Mouse (Mus musculus): ENCODE measurements around the gene Nif3l1.
A peak's percentile ranks its signal among the peaks of the same experiment; 100 is the strongest.

The Nif3l1 gene

DNA sequence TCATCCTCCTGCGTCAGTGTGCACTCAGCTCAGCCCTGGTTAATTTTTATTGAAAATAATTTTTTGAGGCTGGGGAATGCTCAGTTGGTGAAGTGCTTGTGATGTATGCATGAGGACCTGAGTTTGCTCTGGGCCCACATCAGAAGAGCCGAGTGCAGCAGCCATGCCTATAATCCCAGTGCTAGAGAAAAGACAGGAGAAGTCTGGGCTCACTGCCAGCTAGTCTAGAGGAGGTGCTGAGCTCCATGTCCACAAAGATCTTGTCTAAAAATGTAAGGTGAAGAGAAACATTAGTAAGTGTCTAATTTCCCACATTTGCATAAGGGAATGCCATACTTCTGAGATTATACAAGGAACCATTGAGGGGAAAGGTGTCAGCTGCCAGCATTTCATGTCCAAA is 13.9 kb downstream of the Nif3l1 start:
- peak; percentile 17 for DNase-seq

DNA sequence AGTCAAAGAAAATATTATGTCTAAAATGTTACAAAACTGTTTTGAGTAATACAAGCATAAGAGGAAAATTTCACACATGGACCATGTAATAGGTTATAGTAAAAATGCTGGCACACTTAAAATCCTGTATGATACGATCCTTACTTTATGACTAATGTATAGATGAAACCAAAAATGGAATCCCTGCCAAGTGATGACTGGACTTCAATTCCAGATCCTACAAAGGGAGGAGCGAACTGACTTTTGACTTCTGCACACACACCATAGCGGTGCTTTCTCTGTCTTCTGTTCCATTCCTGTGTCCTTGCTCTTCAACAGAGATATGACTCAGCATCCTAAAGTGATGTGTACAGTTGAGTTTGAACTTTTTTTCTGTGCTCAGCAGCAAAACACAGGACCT is 15.6 kb downstream of the Nif3l1 start:
- no peak for DNase-seq

DNA sequence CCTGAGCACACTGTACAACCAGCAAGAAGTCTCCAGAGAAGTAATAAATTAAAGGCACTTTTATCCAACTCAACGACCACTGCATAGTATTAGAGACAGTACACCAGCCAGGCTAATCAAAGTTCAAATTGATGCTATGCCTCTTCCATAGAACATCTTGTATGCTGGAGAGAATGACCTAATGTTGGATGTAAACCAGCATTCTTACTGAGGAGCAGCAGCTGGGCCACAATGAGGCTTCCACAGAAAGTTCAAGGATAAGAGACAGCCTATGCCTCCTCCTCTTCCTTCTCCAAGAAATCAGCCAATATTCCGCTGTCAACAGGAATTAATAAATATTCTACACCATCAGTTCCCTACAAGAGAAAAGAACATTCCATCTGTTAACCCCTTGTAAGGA is 19.0 kb downstream of the Nif3l1 start:
- no peak for DNase-seq

DNA sequence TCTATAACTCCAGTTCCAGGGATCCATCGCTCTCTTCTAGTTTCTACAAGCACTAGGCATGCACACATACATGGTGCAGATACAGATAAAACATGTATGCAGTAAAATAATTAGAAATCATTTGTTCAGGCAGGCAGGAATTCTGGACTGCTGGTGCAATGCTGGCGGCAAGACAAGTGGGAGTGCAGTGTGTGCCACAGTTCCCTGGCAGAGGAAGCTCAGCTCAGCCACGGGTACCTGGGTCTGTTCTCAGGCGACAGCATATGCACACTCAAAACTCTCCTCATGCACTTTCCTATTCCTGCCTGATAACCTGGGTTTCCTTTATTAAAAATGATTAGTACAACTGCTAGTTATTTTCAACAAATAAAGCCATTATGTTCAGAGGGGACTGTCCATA is 20.1 kb downstream of the Nif3l1 start:
- peak; percentile 64 for DNase-seq

DNA sequence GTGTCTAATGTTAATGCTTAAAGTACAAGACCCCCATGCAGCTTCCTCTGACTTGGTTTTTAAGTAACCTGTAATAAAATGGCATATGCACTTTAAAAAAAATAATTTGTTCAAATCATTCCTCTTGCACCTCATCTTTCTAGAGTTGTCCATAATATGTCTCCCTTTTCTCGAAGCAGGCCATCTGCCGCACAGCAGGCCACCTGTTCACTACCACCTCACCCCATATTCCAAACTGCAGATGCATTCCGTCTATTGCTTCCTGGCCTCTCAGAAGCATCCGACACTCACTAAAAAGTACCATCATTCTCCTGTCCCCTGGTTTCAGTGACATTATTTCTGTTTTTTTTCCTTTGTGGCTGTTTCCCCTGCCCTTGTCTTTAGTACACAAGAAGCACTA is 20.6 kb downstream of the Nif3l1 start:
- DNase-seq = peak; percentile 47

DNA sequence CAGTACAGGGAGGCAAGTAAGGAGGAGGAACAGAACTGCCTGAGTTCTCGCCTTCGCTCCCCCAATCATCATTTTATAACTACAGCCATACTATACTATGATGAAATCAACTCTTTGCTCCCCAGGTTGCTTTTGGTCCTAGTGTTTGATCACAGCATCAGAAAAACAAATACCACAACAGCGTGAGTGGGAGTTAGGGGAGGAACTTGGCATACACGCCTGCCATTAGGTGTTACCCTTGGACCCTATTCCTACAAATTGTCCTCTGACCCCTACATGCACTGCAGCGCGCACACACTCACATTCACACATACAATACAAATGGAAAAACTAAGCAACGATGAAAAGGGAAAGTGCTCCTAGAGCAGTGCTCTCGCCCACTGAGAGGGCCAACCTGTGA is 30.7 kb downstream of the Nif3l1 start:
- no peak for DNase-seq

DNA sequence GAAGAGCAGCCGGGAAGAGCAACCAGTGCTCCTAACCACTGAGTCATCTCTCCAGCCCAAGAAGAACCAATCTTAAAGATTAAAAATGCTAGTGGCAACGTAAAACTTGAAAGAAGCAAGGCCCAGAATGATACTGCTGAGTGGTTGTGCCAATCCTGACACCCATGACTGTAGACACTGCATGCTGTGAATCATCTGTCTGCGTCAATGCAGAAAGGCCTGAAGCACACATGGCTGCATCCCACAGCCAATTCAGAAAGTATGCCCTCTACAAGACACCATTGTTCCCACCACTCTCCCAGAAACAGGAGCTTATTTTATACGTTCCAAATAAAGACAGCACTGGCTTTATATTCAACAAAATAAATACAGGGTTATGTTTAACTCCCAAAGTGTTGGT is 37.7 kb downstream of the Nif3l1 start:
- DNase-seq = no peak

DNA sequence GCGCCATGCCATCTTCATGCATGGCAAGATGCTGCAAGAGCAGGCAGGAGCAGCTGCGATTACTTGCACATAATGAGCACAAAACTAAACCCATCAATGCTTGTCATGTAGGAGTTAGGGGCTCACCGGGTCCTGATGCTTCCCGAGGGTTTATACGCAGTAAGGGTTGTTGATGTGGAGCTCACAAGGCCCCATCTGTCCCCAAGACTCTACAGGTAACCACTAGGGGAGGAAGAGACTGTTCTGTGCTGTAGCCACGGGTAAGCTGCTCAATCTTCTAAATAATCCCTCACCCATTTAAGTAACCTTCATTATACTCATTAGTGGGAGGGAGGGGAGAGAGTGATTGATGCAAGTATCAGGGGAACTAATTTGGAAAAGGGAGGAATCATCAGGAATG is 50.7 kb downstream of the Nif3l1 start:
- no peak for DNase-seq

DNA sequence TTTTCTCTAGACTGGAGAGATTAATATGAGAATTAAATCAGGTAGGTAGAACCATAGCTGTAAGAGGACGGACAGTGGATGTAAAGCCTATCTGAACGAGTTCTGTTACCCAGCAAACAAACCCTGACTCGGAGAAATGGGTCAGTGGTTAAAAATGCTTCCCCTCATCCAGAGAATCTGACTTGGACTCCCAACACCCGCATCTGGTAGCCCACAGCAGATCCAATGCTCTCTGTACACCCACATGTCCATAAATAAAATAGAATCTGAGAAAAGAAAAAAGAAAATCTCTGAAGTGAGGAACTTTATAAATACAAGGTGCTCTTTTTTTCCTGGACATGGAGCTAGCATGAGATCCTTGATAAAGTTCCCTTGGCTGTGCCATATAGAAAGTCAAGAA is 52.7 kb downstream of the Nif3l1 start:
- no peak for DNase-seq

DNA sequence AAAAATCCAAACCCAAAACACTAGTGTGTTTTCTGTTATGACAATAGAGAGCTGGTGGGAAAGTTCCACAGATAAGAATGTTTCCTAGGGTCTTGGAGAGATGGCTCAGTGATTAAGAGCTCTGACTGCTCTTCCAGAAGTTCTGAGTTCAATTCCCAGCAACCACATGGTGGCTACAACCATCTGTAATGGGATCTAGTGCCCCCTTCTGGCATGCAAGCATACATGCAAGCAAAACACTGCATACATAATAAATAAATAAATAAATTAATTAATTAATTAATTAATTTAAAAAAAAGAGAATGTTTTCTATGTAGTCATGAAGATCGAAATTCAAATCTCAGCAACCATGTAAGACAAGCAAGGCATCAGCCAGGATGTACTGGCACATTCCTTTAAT is 53.8 kb downstream of the Nif3l1 start:
- no peak for DNase-seq

DNA sequence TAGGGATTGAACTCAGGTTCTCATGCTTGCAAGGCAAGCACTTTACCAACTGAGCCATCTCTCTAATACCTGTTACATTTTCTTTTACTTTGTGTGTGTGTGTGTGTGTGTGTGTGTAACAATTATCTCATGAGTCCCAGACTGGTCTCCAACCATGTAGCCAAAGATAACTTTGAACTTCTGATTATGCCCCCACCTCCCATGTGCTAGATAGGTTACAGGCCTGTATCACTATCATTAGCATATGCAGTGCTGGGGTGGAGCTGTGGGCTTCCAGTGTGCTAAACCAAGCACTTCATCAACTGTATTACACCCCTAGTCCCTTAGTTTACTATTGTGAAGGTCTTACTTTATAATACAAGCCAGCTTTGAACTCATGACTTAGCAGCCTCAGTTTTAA is 58.2 kb downstream of the Nif3l1 start:
- no peak for DNase-seq

DNA sequence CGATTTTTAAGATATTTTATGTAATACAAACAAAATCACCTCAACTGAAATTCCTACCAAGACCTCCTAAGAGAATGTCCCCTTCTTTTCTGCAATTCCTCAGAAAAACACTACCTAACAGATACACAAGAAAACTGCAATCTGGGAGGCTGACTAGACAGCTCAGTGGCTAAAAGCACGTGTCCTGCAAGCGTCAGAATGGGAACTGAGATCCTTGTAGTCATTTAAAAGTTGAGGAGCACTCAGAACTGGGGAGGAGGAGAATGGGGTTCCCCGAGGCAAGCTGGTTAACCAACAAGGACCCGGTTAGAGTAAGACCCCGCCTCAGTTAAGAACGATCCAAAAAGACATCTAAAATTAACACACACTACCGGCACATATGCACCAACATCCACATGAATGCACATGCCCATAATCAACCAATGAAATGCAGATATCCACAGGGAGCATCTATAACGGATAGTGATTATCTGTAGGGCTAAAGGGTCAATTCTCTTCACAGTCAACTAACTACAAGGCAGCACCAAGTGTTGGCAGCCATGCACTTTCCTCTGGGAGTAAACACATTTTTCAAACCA is 58.9 kb downstream of the Nif3l1 start:
- DNase-seq = no peak

DNA sequence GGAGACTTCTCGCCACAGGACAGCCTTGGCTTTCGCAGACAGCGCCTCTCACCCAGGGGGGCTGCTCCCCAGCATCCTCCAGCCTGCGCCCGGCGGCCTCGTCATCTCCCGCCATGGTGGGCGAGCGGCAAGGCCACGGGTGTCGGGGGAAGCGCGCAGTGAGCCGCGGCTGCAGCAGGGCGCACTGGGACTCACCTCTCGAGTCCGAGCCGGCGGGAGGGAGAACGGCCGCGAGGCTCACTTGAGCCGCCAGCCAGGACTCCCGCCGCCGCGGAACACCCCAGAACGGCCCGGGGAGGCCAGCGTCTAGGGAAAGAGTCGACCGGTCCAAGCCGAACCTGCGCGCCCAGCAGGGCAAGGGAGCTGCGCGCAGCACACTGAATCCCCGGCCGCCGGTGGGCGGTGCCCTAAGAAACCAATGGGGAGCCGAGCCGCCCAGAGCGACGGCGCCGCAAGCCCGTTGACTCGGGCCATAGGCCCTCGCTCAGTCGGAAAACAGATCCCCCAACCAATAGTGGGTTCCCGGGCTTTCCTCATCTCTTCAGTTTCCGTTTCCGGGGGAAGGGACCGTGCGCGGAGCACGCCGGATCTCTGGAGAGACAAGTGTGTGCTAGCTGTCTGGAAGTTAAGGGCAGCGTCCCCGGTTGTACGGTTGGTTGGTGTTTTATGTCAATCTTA is 59.8 kb downstream of the Nif3l1 start, which contains the start of gene Orc2:
Gene Orc2 (minus strand): TSS at position 533 of the 678 bp plus-strand sequence.
- DNase-seq = peak; percentile 93

DNA sequence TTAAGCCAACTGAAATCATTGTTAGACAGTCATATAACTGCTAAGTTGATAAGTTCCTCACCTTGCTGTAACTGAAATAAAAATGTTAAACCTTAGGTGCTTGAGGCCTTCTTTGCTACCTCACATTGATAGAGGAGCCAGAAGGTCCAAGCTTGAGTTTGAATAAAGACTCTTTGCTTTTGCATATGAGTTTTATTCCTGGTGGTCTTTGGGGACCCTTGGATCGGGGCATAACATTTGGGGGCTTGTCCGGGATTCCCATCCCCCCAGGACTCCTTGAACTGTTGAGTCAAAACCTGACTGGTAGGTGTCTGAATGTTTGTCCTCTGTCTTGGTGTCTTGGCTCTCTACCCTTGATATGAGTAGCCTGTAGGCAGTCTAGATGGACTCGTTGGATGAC is 62.3 kb downstream of the Nif3l1 start:
- no peak for DNase-seq

All from cerebellum, adult 9-11 months (tissue).